Mouse (Mus musculus): ENCODE data around the gene Rgp1. TPM values are rescaled to one million over a fixed set of nuclear protein-coding genes. Genes with fewer than 3 reads are reported as not detected.

The Rgp1 gene
- polyA plus RNA-seq, 1 experiment from 2014 or later, result 29.7 TPM

DNA sequence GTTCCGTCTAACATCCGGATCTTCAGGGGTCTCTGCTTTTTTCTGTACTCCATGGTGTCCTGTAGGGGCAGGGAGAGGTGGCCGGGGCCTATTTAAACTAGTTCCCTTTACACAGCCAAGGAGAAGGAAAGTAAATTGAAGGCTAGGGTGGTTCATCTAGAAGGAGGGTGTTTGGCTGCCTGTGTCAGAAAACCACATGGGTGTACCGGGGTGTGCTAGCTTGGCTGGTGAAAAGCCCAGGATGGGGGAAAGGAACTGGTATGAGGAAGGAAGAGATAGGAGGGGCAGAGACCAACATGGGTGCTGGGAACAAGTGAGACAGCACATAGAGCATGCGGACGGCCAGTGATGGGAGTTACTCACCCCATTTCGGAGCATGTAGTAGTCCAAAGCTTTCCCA, 22.6 kb upstream of the Rgp1 start:
- 96% methylated on average over 7 of the region's 7 CpGs for WGBS
- Histone ChIP-seq H3K9me3 (0 out of 2 replicates have a peak, but pooled peaks cover 2% of the 10 kb centered on the region), H3K27ac (no peak overlapping the region), H3K4me3 (no peak overlapping the region), H3K27me3 (ENCODE audit: insufficient read depth, poor library complexity, severe bottlenecking) (no peaks in the 10 kb centered on the region), H3K36me3 (peaks cover 73% of the 10 kb centered on the region), H3K4me1 (peaks cover 40% of the 10 kb centered on the region)
- no peak for DNase-seq (ENCODE audit: low spot score)

GRCm38 (mm10) chr4:43558028-43558630, 20.4 kb upstream of the Rgp1 start:
- H3K4me3 ChIP-seq, result peak overlapping the region; percentile 94
- peak overlapping the region; percentile 99 for H3K27ac ChIP-seq
- DNase-seq (ENCODE audit: low spot score), result peak; percentile 89
- H3K27me3 ChIP-seq (ENCODE audit: insufficient read depth, poor library complexity, severe bottlenecking), result no peaks in the 10 kb centered on the region
- peaks cover 44% of the 10 kb centered on the region for H3K4me1 ChIP-seq
- H3K9me3 ChIP-seq, result no peaks in the 10 kb centered on the region
- H3K36me3 ChIP-seq, result peaks cover 51% of the 10 kb centered on the region
- WGBS, result 3% methylated on average over 5 of the region's 5 CpGs

DNA sequence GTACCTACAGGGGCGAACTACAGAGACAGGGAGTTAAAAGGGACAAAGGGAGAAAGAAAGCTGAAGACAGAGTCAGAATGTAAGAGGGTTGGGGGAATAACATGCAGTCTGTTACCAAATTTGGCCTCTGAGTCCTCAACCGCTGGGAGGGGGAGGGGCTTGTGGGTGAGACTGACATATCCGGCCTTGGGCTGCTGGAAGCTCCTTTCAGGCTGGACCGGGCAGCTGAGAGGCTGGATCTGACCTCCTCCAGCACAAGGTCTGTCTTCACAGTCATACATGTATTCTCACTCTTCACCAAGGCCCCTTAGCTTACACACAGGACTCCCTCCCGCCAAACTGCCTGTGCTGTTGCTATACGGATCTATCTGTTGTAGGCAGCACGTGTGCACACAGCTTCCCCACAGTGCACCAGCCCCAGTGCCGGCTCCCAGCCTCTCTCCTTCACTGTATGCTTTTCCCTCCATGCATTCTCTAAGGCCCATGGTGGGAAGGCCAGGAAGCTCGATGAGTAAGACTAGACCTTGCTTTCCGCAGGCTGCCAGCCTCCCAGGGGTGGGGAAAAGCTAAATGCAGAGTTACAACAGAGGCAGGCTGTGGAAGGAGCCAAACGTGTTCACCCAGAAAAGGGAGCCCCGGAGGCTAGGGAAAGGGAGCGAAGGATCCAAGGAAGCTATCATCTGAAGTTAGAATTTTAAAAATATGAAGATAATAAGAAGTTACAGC, 19.7 kb upstream of the Rgp1 start:
- H3K27ac ChIP-seq, result peak overlapping the region; percentile 99
- peak overlapping the region; percentile 94 for H3K4me3 ChIP-seq
- peaks cover 50% of the 10 kb centered on the region for H3K4me1 ChIP-seq
- 12% methylated on average over 13 of the region's 13 CpGs for WGBS
- H3K27me3 ChIP-seq (ENCODE audit: insufficient read depth, poor library complexity, severe bottlenecking), result no peaks in the 10 kb centered on the region
- H3K36me3 ChIP-seq, result peaks cover 45% of the 10 kb centered on the region
- H3K9me3 ChIP-seq, result no peaks in the 10 kb centered on the region
- DNase-seq (ENCODE audit: low spot score), result peak; percentile 95

DNA sequence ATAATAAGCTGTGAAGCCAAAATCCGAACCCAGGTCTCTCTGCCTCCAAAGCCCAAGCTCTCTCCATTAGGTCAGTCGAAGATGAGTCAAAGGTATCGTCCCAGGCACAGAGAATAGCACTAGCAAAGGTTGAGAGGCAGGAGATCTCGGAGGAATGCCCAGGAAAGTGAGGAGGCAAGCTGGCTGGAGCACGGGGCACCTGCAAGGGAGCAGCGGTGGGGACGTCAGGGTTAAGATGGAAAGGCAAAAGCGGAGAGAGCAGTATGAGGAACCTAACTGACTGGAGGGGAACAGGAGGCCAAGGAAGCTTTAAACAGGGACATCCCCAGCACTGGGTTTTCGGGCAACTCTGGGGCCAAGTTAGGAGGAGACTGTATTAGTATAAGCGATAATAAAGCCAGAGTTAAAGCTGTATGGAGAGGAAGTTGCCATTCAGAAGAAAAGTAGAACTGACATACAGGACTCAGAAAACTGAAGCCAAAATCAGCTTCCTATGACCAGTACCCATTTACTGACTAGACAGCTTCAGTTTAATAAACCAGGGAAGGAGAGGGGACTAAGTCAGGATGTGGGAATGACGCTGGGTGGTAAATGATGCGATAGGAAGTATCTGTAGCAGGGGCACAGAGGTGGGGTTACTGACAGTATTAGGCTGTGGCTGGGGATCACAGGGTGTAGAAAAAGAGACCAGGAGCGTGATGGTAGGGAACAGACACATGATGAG, 18.8 kb upstream of the Rgp1 start:
- 58% methylated on average over 13 of the region's 13 CpGs for whole genome bisulfite sequencing

GRCm38 (mm10) chr4:43560243-43560611, 18.3 kb upstream of the Rgp1 start:
- Histone ChIP-seq H3K27ac (peak overlapping the region; percentile 99), H3K4me3 (peak overlapping the region; percentile 94), H3K4me1 (peaks cover 56% of the 10 kb centered on the region), H3K9me3 (no peaks in the 10 kb centered on the region), H3K27me3 (ENCODE audit: insufficient read depth, poor library complexity, severe bottlenecking) (no peaks in the 10 kb centered on the region), H3K36me3 (peaks cover 38% of the 10 kb centered on the region)
- DNase-seq (ENCODE audit: low spot score), result peak; percentile 87
- WGBS, result 15% methylated on average over 6 of the region's 6 CpGs

More for the DNA sequence above, 18.8 kb upstream of the Rgp1 start:
- DNase-seq (ENCODE audit: low spot score), result no peak
- Histone ChIP-seq H3K27me3 (ENCODE audit: insufficient read depth, poor library complexity, severe bottlenecking) (no peaks in the 10 kb centered on the region), H3K27ac (peak overlapping the region; percentile 99), H3K4me1 (peaks cover 56% of the 10 kb centered on the region), H3K36me3 (peaks cover 38% of the 10 kb centered on the region), H3K4me3 (peak overlapping the region; percentile 94), H3K9me3 (no peaks in the 10 kb centered on the region)

DNA sequence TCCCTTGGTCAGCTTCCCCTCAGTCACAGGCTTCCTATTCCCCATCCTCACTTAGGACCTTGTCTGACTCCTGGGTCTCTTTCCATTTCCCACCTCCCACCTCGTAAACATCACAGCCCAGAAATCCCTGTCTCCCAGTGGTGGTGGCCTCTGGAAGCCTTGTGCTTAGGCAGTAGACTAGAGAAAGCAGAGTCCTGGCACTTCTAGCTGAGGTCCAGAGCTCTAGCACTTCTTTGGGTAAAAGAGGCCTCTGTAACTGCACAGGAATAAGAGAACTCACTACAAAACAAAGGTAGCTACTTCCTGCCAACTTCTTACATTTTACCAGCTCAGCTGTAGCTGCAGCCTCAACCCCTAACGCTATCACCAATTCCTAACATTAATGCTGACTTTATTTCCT, 17.5 kb upstream of the Rgp1 start:
- Histone ChIP-seq H3K9me3 (no peaks in the 10 kb centered on the region), H3K27me3 (ENCODE audit: insufficient read depth, poor library complexity, severe bottlenecking) (no peaks in the 10 kb centered on the region), H3K4me3 (peak overlapping the region; percentile 94), H3K36me3 (peaks cover 38% of the 10 kb centered on the region), H3K27ac (peak overlapping the region; percentile 99), H3K4me1 (peaks cover 56% of the 10 kb centered on the region)
- DNase-seq (ENCODE audit: low spot score), result no peak
- WGBS, result 15% methylated on average over 2 of the region's 2 CpGs

DNA sequence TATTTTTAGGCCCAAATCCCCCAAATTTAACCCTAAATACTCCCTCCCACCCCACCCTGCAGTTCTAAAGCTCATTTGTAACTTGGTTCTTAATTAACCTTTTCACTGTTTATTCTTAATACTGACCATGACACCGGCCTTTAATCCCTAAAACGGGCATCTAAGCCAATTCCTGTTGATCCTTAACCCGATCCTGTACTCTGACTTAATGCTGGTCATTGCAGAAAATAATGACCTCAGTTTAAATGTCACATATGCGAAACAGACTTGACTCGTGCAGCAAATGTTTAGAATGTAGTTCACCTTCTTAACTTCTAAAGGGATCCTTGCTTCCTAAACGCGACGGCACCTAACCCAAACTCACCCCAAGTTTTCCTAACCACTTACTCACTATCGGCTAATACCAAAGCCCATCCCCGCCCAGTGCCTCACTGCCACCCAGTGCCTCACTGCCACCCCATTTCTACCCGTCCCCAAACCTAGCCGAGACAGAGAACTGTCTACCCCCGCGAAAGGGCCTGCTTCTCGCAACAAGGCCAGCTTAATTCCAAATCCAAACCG, 17.0 kb upstream of the Rgp1 start:
- Histone ChIP-seq H3K4me3 (peak overlapping the region; percentile 94), H3K27me3 (ENCODE audit: insufficient read depth, poor library complexity, severe bottlenecking) (no peaks in the 10 kb centered on the region), H3K36me3 (peaks cover 38% of the 10 kb centered on the region), H3K9me3 (no peaks in the 10 kb centered on the region), H3K27ac (peak overlapping the region; percentile 99), H3K4me1 (peaks cover 56% of the 10 kb centered on the region)
- no peak for DNase-seq (ENCODE audit: low spot score)
- 3% methylated on average over 16 of the region's 16 CpGs for WGBS

- under 1% methylated on average over 62 of the region's 62 CpGs for WGBS
- Histone ChIP-seq H3K9me3 (no peaks in the 10 kb centered on the region), H3K4me1 (peaks cover 53% of the 10 kb centered on the region), H3K4me3 (peak within 1 kb of the TSS; percentile 94), H3K27ac (peak within 1 kb of the TSS; percentile 99), H3K27me3 (ENCODE audit: insufficient read depth, poor library complexity, severe bottlenecking) (no peaks in the 10 kb centered on the region), H3K36me3 (peaks cover 38% of the 10 kb centered on the region)
- DNase-seq (ENCODE audit: low spot score), result peak; percentile 98
Measured at GRCm38 (mm10) chr4:43561997-43562768, 16.3 kb upstream of the Rgp1 start, which contains the start of the genes Creb3 and Tln1. Gene Creb3 (plus strand): TSS chr4:43562332. Gene Tln1 (minus strand): TSS chr4:43562691.

- DNase-seq (ENCODE audit: low spot score), result no peak
- H3K4me1 ChIP-seq, result peaks cover 45% of the 10 kb centered on the region
- 3% methylated on average over 22 of the region's 22 CpGs for WGBS
- H3K36me3 ChIP-seq, result peaks cover 42% of the 10 kb centered on the region
- peak overlapping the region; percentile 99 for H3K27ac ChIP-seq
- no peaks in the 10 kb centered on the region for H3K9me3 ChIP-seq
- H3K4me3 ChIP-seq, result peak overlapping the region; percentile 94
- H3K27me3 ChIP-seq (ENCODE audit: insufficient read depth, poor library complexity, severe bottlenecking), result no peaks in the 10 kb centered on the region
Measured at GRCm38 (mm10) chr4:43562769-43563600, 15.5 kb upstream of the Rgp1 start.

DNA sequence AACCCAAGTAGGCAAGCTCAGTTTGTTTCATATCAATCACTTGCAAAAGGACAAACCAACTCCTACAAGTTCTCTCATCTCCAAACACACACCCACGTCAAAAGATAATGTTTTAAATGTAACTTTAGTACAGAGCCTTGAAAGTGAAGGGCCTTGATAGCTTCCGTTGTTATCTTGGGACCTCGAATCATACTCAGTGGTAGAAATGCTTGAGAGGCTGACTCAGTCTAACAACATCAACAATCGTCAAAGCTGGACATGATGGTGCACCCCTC, 15.0 kb upstream of the Rgp1 start:
- 62% methylated on average over 4 of the region's 4 CpGs for WGBS
- Histone ChIP-seq H3K4me3 (peak overlapping the region; percentile 94), H3K4me1 (peaks cover 40% of the 10 kb centered on the region), H3K9me3 (no peaks in the 10 kb centered on the region), H3K36me3 (peaks cover 47% of the 10 kb centered on the region), H3K27me3 (ENCODE audit: insufficient read depth, poor library complexity, severe bottlenecking) (no peaks in the 10 kb centered on the region), H3K27ac (no peak overlapping the region)
- DNase-seq (ENCODE audit: low spot score), result no peak

DNA sequence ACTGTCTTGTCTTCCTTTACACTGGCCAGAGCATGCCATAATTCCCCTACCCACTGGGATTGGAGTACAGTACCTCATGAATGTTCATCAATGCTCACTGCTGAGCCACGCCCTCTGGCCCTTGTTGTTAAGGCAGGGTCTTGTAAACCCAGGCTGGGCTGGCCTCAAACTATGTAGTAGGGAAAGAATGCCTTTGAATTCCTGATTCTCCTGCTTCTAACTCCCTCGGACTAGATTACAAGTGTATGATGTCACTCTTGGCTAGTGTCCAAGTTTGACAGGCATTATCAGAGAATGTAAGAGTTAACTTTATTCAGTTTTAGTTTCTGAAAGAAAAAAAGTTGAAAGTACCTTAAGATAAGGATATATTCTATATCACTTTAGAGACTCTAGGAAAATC, 14.3 kb upstream of the Rgp1 start:
- H3K4me3 ChIP-seq, result no peak overlapping the region; the same call in 1 of the 2 replicates
- 0 out of 2 replicates have a peak overlapping the region, but pooled peaks have one; percentile 23 for H3K27ac ChIP-seq
- no peaks in the 10 kb centered on the region for H3K27me3 ChIP-seq (ENCODE audit: insufficient read depth, poor library complexity, severe bottlenecking)
- no peak for DNase-seq (ENCODE audit: low spot score)
- 34% methylated on average over 2 of the region's 2 CpGs for WGBS
- peaks cover 54% of the 10 kb centered on the region for H3K36me3 ChIP-seq
- peaks cover 33% of the 10 kb centered on the region for H3K4me1 ChIP-seq
- no peaks in the 10 kb centered on the region for H3K9me3 ChIP-seq

- H3K27me3 ChIP-seq (ENCODE audit: insufficient read depth, poor library complexity, severe bottlenecking), result no peaks in the 10 kb centered on the region
- no peak overlapping the region for H3K27ac ChIP-seq
- H3K4me3 ChIP-seq, result no peak overlapping the region
- DNase-seq (ENCODE audit: low spot score), result no peak
- H3K36me3 ChIP-seq, result peaks cover 76% of the 10 kb centered on the region
- H3K9me3 ChIP-seq, result no peaks in the 10 kb centered on the region
- peaks cover 14% of the 10 kb centered on the region for H3K4me1 ChIP-seq
- WGBS, result 94% methylated on average over 9 of the region's 9 CpGs
Measured at GRCm38 (mm10) chr4:43567140-43567539, 11.4 kb upstream of the Rgp1 start.
